Mouse (Mus musculus) stomach, postnatal 0 days (tissue): ENCODE results near the gene Cdc7. TPM values are rescaled to one million over a fixed set of nuclear protein-coding genes. Genes with fewer than 3 reads are reported as not detected.

Source experiments
- ATAC-seq: fragments of 200-750 bp; cut with Nextera tagmentation; 2 replicates; pipeline ENCODE4 v1.8.0; 2017; ENCODE audit not compliant: low FRiP score, low TSS enrichment
- DNase-seq: peaks from one replicate; pipeline ENCODE4 v3.0.0-alpha.2; 2016; ENCODE audit warnings: low spot score
- H3K27ac ChIP-seq: fragments of 300-500 bp; sonication (generic); replicated peaks from 2 replicates; pipeline ENCODE4 v1.5.1; 2014; ENCODE audit warnings: mild to moderate bottlenecking, control low read depth
- H3K27me3 ChIP-seq: fragments of 300-500 bp; sonication (generic); 2 replicates; pipeline ENCODE4 v1.6.1; 2014; ENCODE audit warnings: low read length; ENCODE audit not compliant: control insufficient read depth, insufficient read depth
- H3K36me3 ChIP-seq: fragments of 300-500 bp; sonication (generic); 2 replicates; pipeline ENCODE4 v1.6.1; 2014; ENCODE audit warnings: low read length, mixed read lengths; ENCODE audit not compliant: control insufficient read depth, insufficient read depth
- H3K4me1 ChIP-seq: fragments of 300-500 bp; sonication (generic); replicated peaks from 2 replicates; pipeline ENCODE4 v1.6.1; 2014; ENCODE audit warnings: antibody characterized with exemption; ENCODE audit not compliant: control insufficient read depth, insufficient read depth
- H3K4me2 ChIP-seq: fragments of 300-500 bp; sonication (generic); replicated peaks from 2 replicates; pipeline ENCODE4 v1.6.1; 2014; ENCODE audit warnings: low read depth, mild to moderate bottlenecking, control low read depth, moderate library complexity
- H3K4me3 ChIP-seq: fragments of 300-500 bp; sonication (generic); 2 replicates; pipeline ENCODE4 v1.5.1; 2014; ENCODE audit warnings: low read depth, low read length, control low read depth
- H3K9ac ChIP-seq: fragments of 300-500 bp; sonication (generic); 2 replicates; pipeline ENCODE4 v1.6.1; 2014; ENCODE audit warnings: mild to moderate bottlenecking, low read length, control low read depth, mixed read lengths
- H3K9me3 ChIP-seq: fragments of 300-500 bp; sonication (generic); 2 replicates; pipeline ENCODE4 v1.6.1; 2016; ENCODE audit warnings: low read length; ENCODE audit not compliant: control insufficient read depth
- CTCF ChIP-seq: IDR thresholded peaks from 2 replicates; pipeline ENCODE4 v1.5.1; 2016; ENCODE audit warnings: antibody characterized with exemption, low read depth, mild to moderate bottlenecking, moderate library complexity
- EP300 ChIP-seq: optimal IDR thresholded peaks from 2 replicates; pipeline ENCODE3; 2016; ENCODE audit warnings: antibody characterized with exemption
- WGBS: fragments of 180-500 bp; shearing (Covaris S2); extraction: QIAGEN DNeasy Blood & Tissue Kit; methylation state at CpG from one replicate; pipeline ENCODE4 v1.1.7; 2014; 5-methylcytosine and 5-hydroxymethylcytosine counted together
- polyA plus RNA-seq: library from polyadenylated mRNA; unstranded; fragments of >200 nt; fragmentation: Nextera tagmentation; extraction: Ambion mirVana; gene quantifications from 2 replicates; pipeline ENCODE4 v1.2.1, GENCODE M21; 2015

The Cdc7 gene
- polyA plus RNA-seq, 1 experiment from 2014 or later: 8.0 TPM

- DNase-seq: no peak
Measured at GRCm38 (mm10) chr5:106994716-106995115, 30.6 kb downstream of the Cdc7 start.

GRCm38 (mm10) chr5:106995886-106996538 lies 31.9 kb downstream of the Cdc7 start:
- TF ChIP-seq CTCF: peak; percentile 92
- TF ChIP-seq EP300: no peak
- Histone ChIP-seq H3K4me1 (peaks cover 1% of the 10 kb centered on the region; the same call in 1 of the 2 replicates), H3K9me3 (no peaks in the 10 kb centered on the region), H3K27ac (0 out of 2 replicates have a peak overlapping the region, but pooled peaks have one; percentile 18), H3K4me3 (no peak overlapping the region), H3K27me3 (no peaks in the 10 kb centered on the region), H3K4me2 (no peak overlapping the region), H3K9ac (no peak overlapping the region), H3K36me3 (no peaks in the 10 kb centered on the region)
- WGBS: 31% methylated on average over 5 of the region's 5 CpGs
- DNase-seq (peak; percentile 53), ATAC-seq (peak; percentile 83)

More at GRCm38 (mm10) chr5:106994716-106995115, 30.6 kb downstream of the Cdc7 start:
- H3K4me3 ChIP-seq: no peak overlapping the region
- 51% methylated on average over 3 of the region's 3 CpGs for WGBS
- no peak for TF ChIP-seq EP300
- TF ChIP-seq CTCF: no peak
- H3K27ac ChIP-seq: no peak overlapping the region
- no peaks in the 10 kb centered on the region for H3K36me3 ChIP-seq
- no peak for ATAC-seq
- no peak overlapping the region for H3K4me2 ChIP-seq
- no peaks in the 10 kb centered on the region for H3K27me3 ChIP-seq
- H3K9ac ChIP-seq: no peak overlapping the region
- H3K9me3 ChIP-seq: no peaks in the 10 kb centered on the region
- peaks cover 4% of the 10 kb centered on the region; the same call in 1 of the 2 replicates for H3K4me1 ChIP-seq

- 0 out of 2 replicates have a peak overlapping the region, but pooled peaks have one; percentile 18 for H3K27ac ChIP-seq
Measured at GRCm38 (mm10) chr5:106996539-106997244, 32.6 kb downstream of the Cdc7 start.

GRCm38 (mm10) chr5:107001396-107002090 lies 37.4 kb downstream of the Cdc7 start:
- no peaks in the 10 kb centered on the region; the same call in 1 of the 2 replicates for H3K4me1 ChIP-seq
- H3K4me3 ChIP-seq: no peak overlapping the region
- no peaks in the 10 kb centered on the region for H3K36me3 ChIP-seq
- H3K9me3 ChIP-seq: no peaks in the 10 kb centered on the region
- DNase-seq (peak; percentile 33), ATAC-seq (peak; percentile 79)
- H3K27me3 ChIP-seq: no peaks in the 10 kb centered on the region
- H3K9ac ChIP-seq: no peak overlapping the region
- H3K27ac ChIP-seq: no peak overlapping the region
- no peak overlapping the region for H3K4me2 ChIP-seq
- TF ChIP-seq EP300 (no peak), CTCF (no peak)
- 50% methylated on average over 11 of the region's 11 CpGs for WGBS

More at GRCm38 (mm10) chr5:106996539-106997244, 32.6 kb downstream of the Cdc7 start:
- H3K27me3 ChIP-seq: no peaks in the 10 kb centered on the region
- no peak for TF ChIP-seq EP300
- no peak for TF ChIP-seq CTCF
- H3K4me1 ChIP-seq: no peaks in the 10 kb centered on the region; the same call in 1 of the 2 replicates
- no peaks in the 10 kb centered on the region for H3K36me3 ChIP-seq
- ATAC-seq: no peak
- WGBS: 74% methylated on average over 7 of the region's 7 CpGs
- H3K9me3 ChIP-seq: no peaks in the 10 kb centered on the region
- H3K4me2 ChIP-seq: no peak overlapping the region
- H3K4me3 ChIP-seq: no peak overlapping the region
- no peak overlapping the region for H3K9ac ChIP-seq
- no peak for DNase-seq

GRCm38 (mm10) chr5:107002091-107002416 lies 37.9 kb downstream of the Cdc7 start:
- WGBS: 33% methylated on average over 5 of the region's 5 CpGs
- no peak overlapping the region for H3K9ac ChIP-seq
- no peaks in the 10 kb centered on the region for H3K36me3 ChIP-seq
- no peaks in the 10 kb centered on the region for H3K9me3 ChIP-seq
- ATAC-seq: no peak
- H3K4me2 ChIP-seq: no peak overlapping the region
- TF ChIP-seq EP300 (no peak), CTCF (no peak)
- H3K27me3 ChIP-seq: no peaks in the 10 kb centered on the region
- no peak for DNase-seq
- H3K4me1 ChIP-seq: no peaks in the 10 kb centered on the region; the same call in 1 of the 2 replicates
- H3K4me3 ChIP-seq: no peak overlapping the region
- H3K27ac ChIP-seq: no peak overlapping the region
